Mouse (Mus musculus): Measurements from ENCODE around the gene Ccdc181. TPM values are rescaled to one million over a fixed set of nuclear protein-coding genes. Genes with fewer than 3 reads are reported as not detected.

The Ccdc181 gene
- total and polyA plus RNA-seq, 2 experiments from 2014 or later, result 12.6 to 29.0 TPM

GRCm38 (mm10) chr1:164307922-164308321, 32.5 kb downstream of the Ccdc181 start:
- H3K4me3 ChIP-seq (ENCODE audit: low read depth, low read length), result peak overlapping the region; percentile 74
- peaks cover 8% of the 10 kb centered on the region for H3K36me3 ChIP-seq (ENCODE audit: insufficient read depth, low read length)
- 9% methylated on average over 10 of the region's 10 CpGs for WGBS
- H3K27me3 ChIP-seq (ENCODE audit: insufficient read depth, low read length), result no peaks in the 10 kb centered on the region
- peak overlapping the region; percentile 63 for H3K9ac ChIP-seq (replicated peaks; ENCODE audit: low read length, poor library complexity, severe bottlenecking)
- peak overlapping the region; percentile 68; the same call in 1 of the 2 replicates for H3K27ac ChIP-seq (ENCODE audit: low read depth, low read length)
- no peak for ATAC-seq (ENCODE audit: low FRiP score)
- DNase-seq (ENCODE audit: low spot score), result no peak
- TF ChIP-seq CTCF (IDR thresholded peaks at IDR 0.05), result 0 out of 2 replicates have a peak, but pooled peaks have one; percentile 9
- peaks cover 4% of the 10 kb centered on the region; the same call in 1 of the 2 replicates for H3K4me1 ChIP-seq (ENCODE audit: insufficient read depth, low read length)
- H3K4me2 ChIP-seq (ENCODE audit: low read depth, low read length, poor library complexity, severe bottlenecking), result peak overlapping the region; percentile 75
- H3K9me3 ChIP-seq (ENCODE audit: low read length), result no peaks in the 10 kb centered on the region

GRCm38 (mm10) chr1:164314085-164314484, 38.7 kb downstream of the Ccdc181 start:
- Histone ChIP-seq H3K36me3 (ENCODE audit: insufficient read depth, low read length) (peaks cover 12% of the 10 kb centered on the region), H3K27me3 (ENCODE audit: insufficient read depth, low read length) (no peaks in the 10 kb centered on the region), H3K9ac (replicated peaks; ENCODE audit: low read length, poor library complexity, severe bottlenecking) (no peak overlapping the region), H3K27ac (ENCODE audit: low read depth, low read length) (no peak overlapping the region), H3K4me2 (ENCODE audit: low read depth, low read length, poor library complexity, severe bottlenecking) (no peak overlapping the region), H3K9me3 (ENCODE audit: low read length) (no peaks in the 10 kb centered on the region), H3K4me3 (ENCODE audit: low read depth, low read length) (no peak overlapping the region), H3K4me1 (ENCODE audit: insufficient read depth, low read length) (no peaks in the 10 kb centered on the region)
- ATAC-seq (ENCODE audit: low FRiP score), result no peak
- DNase-seq (ENCODE audit: low spot score), result no peak
- 88% methylated on average over 5 of the region's 5 CpGs for WGBS
- TF ChIP-seq CTCF (IDR thresholded peaks at IDR 0.05), result no peak

- 75% methylated on average over 8 of the region's 8 CpGs for WGBS
- H3K36me3 ChIP-seq (ENCODE audit: insufficient read depth, low read length), result peaks cover 12% of the 10 kb centered on the region
- no peaks in the 10 kb centered on the region for H3K27me3 ChIP-seq (ENCODE audit: insufficient read depth, low read length)
- no peak overlapping the region for H3K9ac ChIP-seq (replicated peaks; ENCODE audit: low read length, poor library complexity, severe bottlenecking)
- H3K4me1 ChIP-seq (ENCODE audit: insufficient read depth, low read length), result no peaks in the 10 kb centered on the region
- H3K27ac ChIP-seq (ENCODE audit: low read depth, low read length), result no peak overlapping the region
- DNase-seq (ENCODE audit: low spot score), result peak; percentile 34
- peak; percentile 79 for TF ChIP-seq CTCF (IDR thresholded peaks at IDR 0.05)
- no peak overlapping the region for H3K4me3 ChIP-seq (ENCODE audit: low read depth, low read length)
- H3K4me2 ChIP-seq (ENCODE audit: low read depth, low read length, poor library complexity, severe bottlenecking), result no peak overlapping the region
- ATAC-seq (ENCODE audit: low FRiP score), result no peak
- no peaks in the 10 kb centered on the region for H3K9me3 ChIP-seq (ENCODE audit: low read length)
Observed at GRCm38 (mm10) chr1:164315266-164315665, 39.9 kb downstream of the Ccdc181 start.

GRCm38 (mm10) chr1:164316697-164317096, 41.3 kb downstream of the Ccdc181 start:
- H3K4me1 ChIP-seq (ENCODE audit: insufficient read depth, low read length), result no peaks in the 10 kb centered on the region
- peak; percentile 100 for TF ChIP-seq CTCF (IDR thresholded peaks at IDR 0.05)
- H3K36me3 ChIP-seq (ENCODE audit: insufficient read depth, low read length), result peaks cover 12% of the 10 kb centered on the region
- H3K27ac ChIP-seq (ENCODE audit: low read depth, low read length), result no peak overlapping the region
- H3K4me3 ChIP-seq (ENCODE audit: low read depth, low read length), result no peak overlapping the region
- 19% methylated on average over 3 of the region's 3 CpGs for WGBS
- H3K9ac ChIP-seq (replicated peaks; ENCODE audit: low read length, poor library complexity, severe bottlenecking), result no peak overlapping the region
- DNase-seq (ENCODE audit: low spot score), result peak; percentile 88
- ATAC-seq (ENCODE audit: low FRiP score), result peak; percentile 59
- H3K27me3 ChIP-seq (ENCODE audit: insufficient read depth, low read length), result no peaks in the 10 kb centered on the region
- H3K4me2 ChIP-seq (ENCODE audit: low read depth, low read length, poor library complexity, severe bottlenecking), result no peak overlapping the region
- no peaks in the 10 kb centered on the region for H3K9me3 ChIP-seq (ENCODE audit: low read length)

- H3K4me3 ChIP-seq (ENCODE audit: low read depth, low read length), result no peak overlapping the region
- 0 out of 2 replicates have a peak overlapping the region, but pooled peaks have one; percentile 13 for H3K9ac ChIP-seq (replicated peaks; ENCODE audit: low read length, poor library complexity, severe bottlenecking)
- no peak for TF ChIP-seq CTCF (IDR thresholded peaks at IDR 0.05)
- no peaks in the 10 kb centered on the region for H3K9me3 ChIP-seq (ENCODE audit: low read length)
- no peaks in the 10 kb centered on the region for H3K27me3 ChIP-seq (ENCODE audit: insufficient read depth, low read length)
- H3K36me3 ChIP-seq (ENCODE audit: insufficient read depth, low read length), result peaks cover 12% of the 10 kb centered on the region
- DNase-seq (ENCODE audit: low spot score), result no peak
- H3K4me2 ChIP-seq (ENCODE audit: low read depth, low read length, poor library complexity, severe bottlenecking), result no peak overlapping the region
- no peak for ATAC-seq (ENCODE audit: low FRiP score)
- 87% methylated on average over 9 of the region's 9 CpGs for WGBS
- H3K4me1 ChIP-seq (ENCODE audit: insufficient read depth, low read length), result no peaks in the 10 kb centered on the region
- H3K27ac ChIP-seq (ENCODE audit: low read depth, low read length), result no peak overlapping the region
Observed at GRCm38 (mm10) chr1:164317261-164317660, 41.9 kb downstream of the Ccdc181 start.

- Histone ChIP-seq H3K27me3 (ENCODE audit: insufficient read depth, low read length) (no peaks in the 10 kb centered on the region), H3K27ac (ENCODE audit: low read depth, low read length) (no peak overlapping the region), H3K9ac (replicated peaks; ENCODE audit: low read length, poor library complexity, severe bottlenecking) (no peak overlapping the region), H3K9me3 (ENCODE audit: low read length) (no peaks in the 10 kb centered on the region), H3K4me1 (ENCODE audit: insufficient read depth, low read length) (no peaks in the 10 kb centered on the region), H3K4me2 (ENCODE audit: low read depth, low read length, poor library complexity, severe bottlenecking) (no peak overlapping the region), H3K4me3 (ENCODE audit: low read depth, low read length) (no peak overlapping the region), H3K36me3 (ENCODE audit: insufficient read depth, low read length) (0 out of 2 replicates have a peak, but pooled peaks cover 5% of the 10 kb centered on the region)
- WGBS, result 89% methylated on average over 5 of the region's 5 CpGs
- DNase-seq (ENCODE audit: low spot score) (no peak), ATAC-seq (ENCODE audit: low FRiP score) (no peak)
- TF ChIP-seq CTCF (IDR thresholded peaks at IDR 0.05), result no peak
Observed at GRCm38 (mm10) chr1:164318474-164318873, 43.1 kb downstream of the Ccdc181 start.
